Mouse (Mus musculus) urinary bladder, postnatal 0 days (tissue): Measurements from ENCODE around the gene Rab9b. TPM values are rescaled to one million over a fixed set of nuclear protein-coding genes. Genes with fewer than 3 reads are reported as not detected.

Experiments
- polyA plus RNA-seq: library from polyadenylated mRNA; unstranded; fragments of >200 nt; fragmentation: Nextera tagmentation; extraction: Ambion mirVana; gene quantifications from 2 replicates; pipeline ENCODE4 v1.2.1, GENCODE M21; 2015

The Rab9b gene
- polyA plus RNA-seq = 0.05 TPM in 1 of 2 replicates, not detected in the other

GRCm38 (mm10) chrX:136868061-136869040 is at the start of gene Rab9b:
Gene Rab9b (minus strand): TSS chrX:136868755.

GRCm38 (mm10) chrX:136822371-136822770 is 46.2 kb downstream of the Rab9b start, which contains the start of gene Plp1:
Gene Plp1 (plus strand): TSS chrX:136822671.

Other genes with a start within 250 kb of the Rab9b start
- 8.1 and 8.2 TPM in 2 replicates for gene Tceal1, start 160.8 kb downstream of the Rab9b start, polyA plus RNA-seq
- 314 and 373 TPM in 2 replicates for gene Morf4l2, start 125.1 kb downstream of the Rab9b start, polyA plus RNA-seq
- gene Glra4, start 88.6 kb downstream of the Rab9b start, polyA plus RNA-seq = not detected in 2 replicates
- gene Plp1, start 46.1 kb downstream of the Rab9b start, polyA plus RNA-seq = 4.9 and 5.5 TPM in 2 replicates
- not detected in 2 replicates for gene H2bfm, start 58.6 kb upstream of the Rab9b start, polyA plus RNA-seq
- 14.8 and 21.4 TPM in 2 replicates for gene Tmsb15b2, start 106.7 kb upstream of the Rab9b start, polyA plus RNA-seq
- 1.1 and 1.6 TPM in 2 replicates for gene Tmsb15l, start 108.1 kb upstream of the Rab9b start, polyA plus RNA-seq
- 16.6 and 16.7 TPM in 2 replicates for gene Tmsb15b1, start 108.1 kb upstream of the Rab9b start, polyA plus RNA-seq
- 0.53 and 0.69 TPM in 2 replicates for gene Zcchc18, start 124.4 kb upstream of the Rab9b start, polyA plus RNA-seq
- 4.6 and 4.9 TPM in 2 replicates for gene Slc25a53, start 169.5 kb upstream of the Rab9b start, polyA plus RNA-seq
- 2.6 and 3.3 TPM in 2 replicates for gene Fam199x, start 180.8 kb upstream of the Rab9b start, polyA plus RNA-seq